Mouse (Mus musculus): ENCODE data around the gene Bhlhe23.

GRCm38 (mm10) chr2:180775641-180776040, 1.1 kb downstream of the Bhlhe23 start:
- TF ChIP-seq CTCF (IDR thresholded peaks at IDR 0.05; ENCODE audit: low read depth) (no peak), EP300 (IDR thresholded peaks at IDR 0.05; ENCODE audit: low read depth) (no peak)
